Mouse (Mus musculus): ENCODE measurements at regions not wholly inside any gene's neighbourhood (a gene's known extent, or its start where the extent isn't known, plus 50 kb on each side); places are given as distances from the start of the nearest gene placed in this dataset.

- TF ChIP-seq CTCF (IDR thresholded peaks at IDR 0.05; ENCODE audit: control insufficient read depth, insufficient read depth, low read length), result no peak
- no peak for TF ChIP-seq POLR2A (IDR thresholded peaks at IDR 0.05; ENCODE audit: borderline replicate concordance, control insufficient read depth, low read depth, low read length)
Observed at GRCm38 (mm10) chr10:17518423-17519175, 204.4 kb upstream of the Cited2 start.

All from bone marrow, adult 2 months (tissue).